Mouse (Mus musculus) midbrain, embryonic 12.5 days (tissue): ENCODE data around the gene H2-Oa. TPM values are rescaled to one million over a fixed set of nuclear protein-coding genes. Genes with fewer than 3 reads are reported as not detected.

ENCODE experiments used
- ATAC-seq: fragments of 200-750 bp; cut with Nextera tagmentation; 2 replicates; pipeline ENCODE4 v1.8.0; 2017; ENCODE audit warnings: low read depth, moderate TSS enrichment, moderate library complexity; ENCODE audit not compliant: low FRiP score
- H3K27ac ChIP-seq: fragments of 300-500 bp; sonication (generic); replicated peaks from 2 replicates; pipeline ENCODE4 v1.5.1; 2016; ENCODE audit warnings: mild to moderate bottlenecking
- H3K27me3 ChIP-seq: fragments of 300-500 bp; sonication (generic); 2 replicates; pipeline ENCODE4 v1.6.1; 2016; ENCODE audit warnings: mild to moderate bottlenecking
- H3K36me3 ChIP-seq: fragments of 300-500 bp; sonication (generic); 2 replicates; pipeline ENCODE4 v1.6.1; 2016
- H3K4me1 ChIP-seq: fragments of 300-500 bp; sonication (generic); 2 replicates; pipeline ENCODE4 v1.6.1; 2016
- H3K4me2 ChIP-seq: fragments of 300-500 bp; sonication (generic); replicated peaks from 2 replicates; pipeline ENCODE4 v1.6.1; 2016; ENCODE audit warnings: mild to moderate bottlenecking, moderate library complexity
- H3K4me3 ChIP-seq: fragments of 300-500 bp; sonication (generic); 2 replicates; pipeline ENCODE4 v1.5.1; 2016; ENCODE audit warnings: mild to moderate bottlenecking
- H3K9ac ChIP-seq: fragments of 300-500 bp; sonication (generic); replicated peaks from 2 replicates; pipeline ENCODE4 v1.6.1; 2016; ENCODE audit warnings: mild to moderate bottlenecking, moderate library complexity
- H3K9me3 ChIP-seq: fragments of 300-500 bp; sonication (generic); 2 replicates; pipeline ENCODE4 v1.6.1; 2016; ENCODE audit warnings: mild to moderate bottlenecking
- WGBS: fragments of 180-500 bp; shearing (Covaris S2); methylation state at CpG from one replicate; pipeline ENCODE4 v1.1.7; 2016; 5-methylcytosine and 5-hydroxymethylcytosine counted together
- polyA plus RNA-seq: library from polyadenylated mRNA; unstranded; fragments of >200 nt; fragmentation: Nextera tagmentation; extraction: Ambion mirVana; gene quantifications from 2 replicates; pipeline ENCODE4 v1.2.1, GENCODE M21; 2016

The H2-Oa gene
- polyA plus RNA-seq, 1 experiment from 2014 or later, result 0.17 TPM

DNA sequence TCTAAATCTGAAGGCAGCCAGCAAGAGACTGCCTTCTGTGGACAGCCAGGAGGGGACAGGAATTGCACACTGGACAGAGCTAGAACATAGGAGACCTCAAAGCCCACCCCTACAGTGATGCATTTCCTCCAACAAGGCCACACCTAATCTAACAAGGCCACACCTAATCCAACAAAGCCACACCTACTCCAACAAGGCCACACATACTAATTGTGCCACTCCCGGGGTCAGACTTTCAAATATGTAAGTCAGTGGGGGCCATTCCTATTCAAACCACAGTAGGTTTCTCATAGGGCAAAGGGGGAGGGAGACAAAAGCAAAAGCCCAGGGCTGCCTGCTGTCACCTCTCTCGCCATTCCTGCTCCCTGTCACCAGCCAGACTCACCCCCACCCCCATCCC, 4.8 kb upstream of the H2-Oa start:
- no peak overlapping the region for H3K27ac ChIP-seq
- no peak overlapping the region for H3K9ac ChIP-seq
- peaks cover 6% of the 10 kb centered on the region for H3K4me1 ChIP-seq
- peaks cover 3% of the 10 kb centered on the region; the same call in 1 of the 2 replicates for H3K27me3 ChIP-seq
- H3K36me3 ChIP-seq, result no peaks in the 10 kb centered on the region
- no peaks in the 10 kb centered on the region for H3K9me3 ChIP-seq
- no peak overlapping the region for H3K4me3 ChIP-seq
- no peak overlapping the region for H3K4me2 ChIP-seq
- 34% methylated on average over 2 of the region's 2 CpGs for WGBS
- ATAC-seq, result no peak

DNA sequence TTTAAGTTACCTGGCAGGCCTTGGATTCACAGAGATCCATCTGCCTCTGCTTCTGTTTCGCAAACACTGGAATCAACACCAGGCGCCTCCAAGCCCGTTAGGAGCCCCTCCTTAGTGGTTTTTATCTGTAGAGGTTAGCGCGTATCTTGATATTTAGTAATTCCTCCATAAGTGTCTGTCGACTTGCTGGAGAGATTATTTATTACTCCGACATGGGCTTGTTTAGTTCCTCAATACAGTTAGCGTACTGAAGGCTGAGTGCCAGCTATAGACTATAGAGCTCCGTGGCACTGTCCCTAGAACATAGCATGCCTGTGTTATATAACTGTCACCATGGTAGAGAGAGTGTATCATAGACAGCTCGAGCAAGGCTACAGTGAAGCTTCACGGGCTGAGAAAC, 4.0 kb upstream of the H2-Oa start:
- Histone ChIP-seq H3K27ac (no peak overlapping the region), H3K9me3 (no peaks in the 10 kb centered on the region), H3K9ac (no peak overlapping the region), H3K27me3 (peaks cover 3% of the 10 kb centered on the region; the same call in 1 of the 2 replicates), H3K4me2 (no peak overlapping the region), H3K4me1 (peaks cover 3% of the 10 kb centered on the region), H3K36me3 (no peaks in the 10 kb centered on the region), H3K4me3 (no peak overlapping the region)
- ATAC-seq, result no peak
- WGBS, result 91% methylated on average over 11 of the region's 11 CpGs

DNA sequence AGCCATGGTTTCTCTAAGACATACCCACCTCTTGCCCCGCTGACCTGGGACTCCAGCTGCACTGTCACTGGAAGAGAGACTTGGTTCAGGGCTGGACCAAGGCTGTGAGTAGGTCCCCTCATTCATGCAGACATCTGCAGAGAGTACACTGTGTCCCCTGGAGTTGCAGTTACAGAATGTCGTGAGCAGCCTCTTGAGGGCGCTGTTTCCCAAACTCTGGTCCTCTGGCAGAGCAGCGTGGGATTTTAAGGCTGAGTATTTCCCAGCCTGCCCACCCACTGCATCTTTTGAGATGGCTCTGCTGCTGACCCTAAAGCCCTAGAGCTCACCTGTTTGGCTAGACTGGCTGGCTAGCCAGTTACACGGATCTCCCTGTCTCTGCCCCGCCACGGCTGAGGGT, 1.2 kb upstream of the H2-Oa start:
- 42% methylated on average over 7 of the region's 7 CpGs for WGBS
- no peak overlapping the region for H3K27ac ChIP-seq

DNA sequence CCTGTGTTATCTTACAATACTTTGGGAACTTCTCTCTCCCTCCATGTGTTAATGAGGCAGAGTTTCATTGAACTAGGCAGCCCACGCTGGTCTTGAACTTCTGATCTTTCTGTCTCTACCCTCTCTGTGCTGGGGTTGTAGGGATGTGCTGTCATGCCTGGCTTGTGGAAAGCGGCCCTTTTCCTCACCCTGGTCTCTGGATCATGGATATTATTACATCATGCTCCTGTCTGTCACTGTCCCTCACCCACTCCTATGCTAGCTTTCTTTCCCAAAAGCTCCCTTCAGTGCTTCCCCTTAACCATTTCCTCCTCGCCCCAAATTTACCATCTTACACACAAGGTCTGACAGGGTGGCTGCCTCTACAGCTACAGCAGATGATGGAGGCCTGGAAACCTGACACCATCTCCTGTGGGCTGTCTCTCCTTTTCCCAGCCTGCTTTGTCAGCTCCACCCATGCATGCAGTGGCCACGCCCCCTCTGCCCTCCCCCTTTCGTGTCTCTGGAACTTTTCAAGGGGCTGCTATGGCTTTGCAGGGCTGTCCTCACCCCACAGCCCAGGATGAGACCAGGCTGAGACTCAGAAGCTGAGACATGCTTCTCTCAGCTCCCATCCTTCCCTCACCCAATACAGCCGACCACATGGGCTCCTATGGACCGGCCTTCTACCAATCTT, 1.2 kb downstream of the H2-Oa start:
- H3K4me3 ChIP-seq, result no peak overlapping the region
- H3K36me3 ChIP-seq, result no peaks in the 10 kb centered on the region
- WGBS, result 35% methylated on average over 7 of the region's 7 CpGs
- H3K9me3 ChIP-seq, result no peaks in the 10 kb centered on the region
- no peak overlapping the region for H3K9ac ChIP-seq
- H3K4me1 ChIP-seq, result peaks cover 7% of the 10 kb centered on the region
- no peak for ATAC-seq
- H3K4me2 ChIP-seq, result no peak overlapping the region
- no peaks in the 10 kb centered on the region for H3K27me3 ChIP-seq
- no peak overlapping the region for H3K27ac ChIP-seq

More for the DNA sequence above, 1.2 kb upstream of the H2-Oa start:
- no peaks in the 10 kb centered on the region for H3K36me3 ChIP-seq
- no peaks in the 10 kb centered on the region for H3K27me3 ChIP-seq
- no peak overlapping the region for H3K4me2 ChIP-seq
- H3K9me3 ChIP-seq, result no peaks in the 10 kb centered on the region
- H3K9ac ChIP-seq, result no peak overlapping the region
- peaks cover 7% of the 10 kb centered on the region for H3K4me1 ChIP-seq
- H3K4me3 ChIP-seq, result no peak overlapping the region
- ATAC-seq, result no peak

DNA sequence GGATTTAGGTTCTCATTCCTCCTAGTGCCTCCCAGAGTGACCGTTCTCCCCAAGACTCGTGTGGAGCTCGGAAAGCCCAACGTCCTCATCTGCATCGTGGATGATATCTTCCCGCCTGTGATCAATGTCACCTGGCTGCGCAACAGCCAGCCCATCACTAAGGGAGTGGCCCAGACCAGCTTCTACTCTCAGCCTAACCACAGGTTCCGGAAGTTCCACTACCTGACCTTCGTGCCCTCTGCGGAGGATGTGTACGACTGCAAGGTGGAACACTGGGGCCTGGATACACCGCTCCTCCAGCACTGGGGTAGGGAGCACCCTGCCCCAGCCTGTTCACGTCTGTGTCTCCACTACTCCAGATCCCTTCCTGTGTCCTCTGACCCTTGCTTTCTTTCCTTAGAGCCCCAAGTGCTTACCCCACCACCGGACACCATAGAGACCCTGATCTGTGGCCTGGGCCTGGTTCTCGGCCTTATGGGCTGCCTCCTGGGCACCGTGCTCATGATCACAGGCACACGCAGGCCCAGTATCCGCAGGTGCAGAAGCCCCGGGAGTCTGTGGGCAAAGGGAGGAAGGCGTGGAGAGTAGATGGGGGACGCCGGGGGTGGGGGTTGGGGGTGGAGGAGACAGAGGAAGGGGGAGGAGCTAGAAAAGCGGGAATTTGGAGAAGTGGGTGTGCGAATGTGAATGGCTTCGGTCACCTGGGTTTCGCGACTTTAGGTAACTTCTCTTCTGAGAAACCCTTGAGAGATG, 2.3 kb downstream of the H2-Oa start:
- Histone ChIP-seq H3K9me3 (no peaks in the 10 kb centered on the region), H3K27me3 (no peaks in the 10 kb centered on the region), H3K36me3 (no peaks in the 10 kb centered on the region), H3K27ac (no peak overlapping the region), H3K4me1 (peaks cover 7% of the 10 kb centered on the region), H3K4me2 (no peak overlapping the region), H3K4me3 (no peak overlapping the region), H3K9ac (no peak overlapping the region)
- WGBS, result 91% methylated on average over 27 of the region's 27 CpGs
- no peak for ATAC-seq

DNA sequence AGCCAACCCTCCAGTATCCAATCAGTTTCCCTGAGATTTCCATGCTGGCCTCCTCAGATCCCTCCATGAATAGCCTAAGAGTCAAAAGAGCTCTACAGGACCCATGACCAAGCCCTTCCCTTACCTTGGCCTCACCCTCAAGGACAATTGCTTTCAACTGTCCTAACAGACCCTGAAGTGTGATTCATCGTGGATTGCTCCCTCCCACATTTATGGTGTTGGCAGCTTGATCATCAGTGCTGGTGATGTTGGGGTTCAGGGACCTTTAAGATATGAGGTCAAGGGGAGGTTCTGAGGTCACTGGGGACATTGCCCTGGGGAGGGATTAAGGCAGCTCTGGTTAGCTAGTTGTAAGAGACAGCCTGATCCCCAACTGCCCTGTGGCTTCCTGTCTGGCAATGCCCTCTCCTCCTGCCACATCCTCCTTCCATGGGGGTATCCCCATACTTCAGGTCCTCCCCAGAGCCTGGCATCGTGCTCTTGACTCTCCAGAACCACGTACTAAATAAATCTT, 4.4 kb downstream of the H2-Oa start:
- 0 out of 2 replicates have a peak, but pooled peaks cover 5% of the 10 kb centered on the region for H3K27me3 ChIP-seq
- H3K9me3 ChIP-seq, result no peaks in the 10 kb centered on the region
- whole genome bisulfite sequencing, result 81% methylated on average over 3 of the region's 3 CpGs
- no peak overlapping the region for H3K4me3 ChIP-seq
- H3K9ac ChIP-seq, result no peak overlapping the region
- H3K4me1 ChIP-seq, result peaks cover 7% of the 10 kb centered on the region
- no peak for ATAC-seq
- H3K27ac ChIP-seq, result no peak overlapping the region
- no peaks in the 10 kb centered on the region for H3K36me3 ChIP-seq
- no peak overlapping the region for H3K4me2 ChIP-seq

DNA sequence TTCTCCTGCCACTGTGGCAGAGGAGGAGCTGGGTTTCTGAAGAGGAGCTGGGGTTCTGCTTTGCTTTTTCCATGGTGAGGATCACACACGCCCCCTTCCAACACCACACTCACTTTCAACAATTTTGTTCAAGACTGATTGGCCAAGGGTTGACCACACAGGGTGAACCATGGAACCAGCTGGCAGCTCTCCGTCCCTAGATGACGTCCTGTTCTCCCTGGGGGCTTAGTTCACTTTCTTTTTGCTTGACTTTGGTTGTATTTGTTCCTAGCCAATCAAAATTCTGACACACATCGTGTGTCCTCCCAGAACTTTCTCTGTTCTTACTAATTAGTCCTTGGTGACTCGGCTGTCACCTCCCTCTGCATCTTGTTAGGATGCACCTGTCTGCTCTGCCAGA, 5.1 kb downstream of the H2-Oa start:
- ATAC-seq, result no peak
- H3K27me3 ChIP-seq, result 0 out of 2 replicates have a peak, but pooled peaks cover 5% of the 10 kb centered on the region
- WGBS, result 72% methylated on average over 5 of the region's 5 CpGs

DNA sequence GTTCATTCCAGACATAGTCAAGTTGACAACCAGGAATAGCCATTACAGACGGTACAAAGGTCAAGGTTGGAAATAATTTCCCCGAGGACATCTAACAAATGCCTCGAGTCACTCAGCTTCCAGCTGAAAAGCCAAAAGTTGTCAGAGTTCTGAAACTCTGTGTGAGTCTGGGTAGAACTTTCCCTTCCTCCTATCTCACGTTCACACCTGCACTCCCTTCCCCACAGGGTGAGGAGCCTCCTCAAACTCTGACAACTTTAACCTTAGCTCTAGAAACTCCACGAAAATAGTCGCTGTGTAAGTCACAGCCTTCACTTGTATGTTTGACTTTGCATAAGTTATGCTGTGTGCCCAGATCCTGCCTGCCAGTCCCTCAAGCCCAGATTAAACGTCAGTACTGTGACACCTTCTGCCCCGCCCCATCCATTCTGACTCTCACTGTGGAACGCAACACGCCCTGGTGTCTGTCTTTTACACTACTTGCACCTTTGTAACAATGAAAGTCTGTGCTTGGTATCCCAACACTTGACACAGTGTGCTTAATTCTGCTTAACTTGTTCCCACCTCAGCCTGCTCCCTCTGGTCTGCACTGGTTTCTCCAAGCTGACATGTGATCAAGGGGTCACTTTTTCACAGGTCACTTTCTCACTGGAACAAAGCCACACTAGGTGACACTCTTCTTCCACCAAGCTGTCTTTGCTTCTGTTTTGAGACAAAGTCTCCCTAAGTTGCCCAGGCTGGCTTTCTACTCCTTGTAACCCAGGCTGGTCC, 6.8 kb downstream of the H2-Oa start:
- no peak for ATAC-seq
- 68% methylated on average over 10 of the region's 10 CpGs for WGBS

More for the DNA sequence above, 5.1 kb downstream of the H2-Oa start:
- no peaks in the 10 kb centered on the region for H3K9me3 ChIP-seq
- peaks cover 7% of the 10 kb centered on the region for H3K4me1 ChIP-seq
- H3K4me2 ChIP-seq, result no peak overlapping the region
- no peaks in the 10 kb centered on the region for H3K36me3 ChIP-seq
- H3K27ac ChIP-seq, result no peak overlapping the region
- H3K9ac ChIP-seq, result no peak overlapping the region
- H3K4me3 ChIP-seq, result no peak overlapping the region

DNA sequence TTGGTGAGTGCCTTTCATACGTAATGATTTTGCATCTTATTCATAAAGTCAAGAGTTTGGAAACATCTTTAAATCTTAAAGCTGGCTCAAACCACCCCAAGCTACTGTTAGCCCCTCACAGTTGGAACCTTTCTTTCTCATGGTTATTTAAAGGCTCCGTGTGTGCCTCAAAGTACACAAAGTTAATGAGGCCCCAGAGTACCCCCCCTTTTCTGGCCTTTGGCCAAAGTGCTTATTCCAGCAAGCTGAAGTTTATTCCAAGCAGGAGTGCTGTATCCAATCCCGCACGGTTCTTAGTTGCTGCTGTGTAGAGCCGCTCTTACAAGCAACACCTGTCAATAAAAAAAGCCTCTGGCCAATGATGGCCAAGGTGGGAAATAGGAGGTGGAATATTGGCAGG, 7.4 kb downstream of the H2-Oa start:
- no peak for ATAC-seq
- no peak overlapping the region for H3K9ac ChIP-seq
- H3K9me3 ChIP-seq, result no peaks in the 10 kb centered on the region
- no peak overlapping the region for H3K27ac ChIP-seq
- H3K4me1 ChIP-seq, result no peaks in the 10 kb centered on the region
- H3K36me3 ChIP-seq, result no peaks in the 10 kb centered on the region
- 73% methylated on average over 5 of the region's 5 CpGs for WGBS
- no peak overlapping the region for H3K4me2 ChIP-seq
- no peak overlapping the region for H3K4me3 ChIP-seq
- 0 out of 2 replicates have a peak, but pooled peaks cover 5% of the 10 kb centered on the region for H3K27me3 ChIP-seq

More for the DNA sequence above, 6.8 kb downstream of the H2-Oa start:
- no peaks in the 10 kb centered on the region for H3K4me1 ChIP-seq
- 0 out of 2 replicates have a peak, but pooled peaks cover 5% of the 10 kb centered on the region for H3K27me3 ChIP-seq
- no peak overlapping the region for H3K27ac ChIP-seq
- H3K36me3 ChIP-seq, result no peaks in the 10 kb centered on the region
- no peak overlapping the region for H3K9ac ChIP-seq
- H3K4me3 ChIP-seq, result no peak overlapping the region
- no peak overlapping the region for H3K4me2 ChIP-seq
- no peaks in the 10 kb centered on the region for H3K9me3 ChIP-seq

DNA sequence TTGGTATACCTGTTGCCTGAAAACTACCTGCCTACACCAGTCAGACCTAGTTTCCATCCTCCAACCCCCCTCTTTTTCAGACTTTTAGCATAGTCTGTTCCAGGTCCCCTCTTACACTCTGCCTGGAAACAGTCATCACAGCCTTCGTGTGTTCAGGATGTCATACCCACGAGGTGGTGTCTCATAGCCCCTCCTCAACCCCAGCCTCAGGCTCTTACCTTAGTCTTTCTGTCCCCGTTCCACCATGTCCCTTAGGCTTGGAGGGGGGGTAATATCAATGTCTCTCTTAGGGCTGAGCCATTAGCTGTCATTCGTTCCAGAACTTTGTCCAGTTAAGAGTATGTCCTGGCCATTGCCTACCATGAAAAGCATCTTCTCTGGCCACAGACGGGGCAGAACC, 9.0 kb downstream of the H2-Oa start:
- H3K9ac ChIP-seq, result no peak overlapping the region
- no peak overlapping the region for H3K4me2 ChIP-seq
- H3K9me3 ChIP-seq, result no peaks in the 10 kb centered on the region
- no peak overlapping the region for H3K27ac ChIP-seq
- no peaks in the 10 kb centered on the region for H3K36me3 ChIP-seq
- no peaks in the 10 kb centered on the region for H3K4me1 ChIP-seq
- 34% methylated on average over 5 of the region's 5 CpGs for WGBS
- 0 out of 2 replicates have a peak, but pooled peaks cover 5% of the 10 kb centered on the region for H3K27me3 ChIP-seq
- no peak overlapping the region for H3K4me3 ChIP-seq
- no peak; the same call in 1 of the 2 replicates for ATAC-seq

DNA sequence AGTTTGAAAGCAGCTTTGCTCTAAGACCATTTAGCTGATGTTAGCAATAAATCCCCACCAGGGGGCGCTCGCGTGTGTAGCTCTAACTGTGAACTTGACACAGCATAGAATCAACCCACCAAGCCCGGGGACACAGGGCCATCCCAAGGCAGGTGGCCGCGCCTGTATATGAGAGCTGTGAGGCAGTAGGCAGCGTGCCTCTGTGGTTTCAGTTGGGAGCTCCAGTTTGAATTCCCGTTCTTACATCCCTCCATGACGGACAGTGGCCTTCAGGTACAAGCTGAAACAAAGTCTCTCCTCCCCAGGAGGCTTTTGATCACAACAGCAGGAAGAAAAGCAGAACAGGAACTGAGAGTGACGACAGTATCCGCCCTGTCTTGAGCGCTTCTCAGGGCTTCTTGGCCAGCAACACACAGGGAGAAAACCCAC, 9.5 kb downstream of the H2-Oa start:
- 8% methylated on average over 12 of the region's 12 CpGs for WGBS
- no peaks in the 10 kb centered on the region for H3K4me1 ChIP-seq
- H3K4me3 ChIP-seq, result no peak overlapping the region
- H3K36me3 ChIP-seq, result no peaks in the 10 kb centered on the region
- ATAC-seq, result peak; percentile 69
- H3K9ac ChIP-seq, result no peak overlapping the region
- peak overlapping the region; percentile 22 for H3K4me2 ChIP-seq
- H3K27me3 ChIP-seq, result 0 out of 2 replicates have a peak, but pooled peaks cover 5% of the 10 kb centered on the region
- no peaks in the 10 kb centered on the region for H3K9me3 ChIP-seq
- H3K27ac ChIP-seq, result no peak overlapping the region
